Mouse (Mus musculus): ENCODE measurements around the gene Olfr103. TPM values are rescaled to one million over a fixed set of nuclear protein-coding genes. Genes with fewer than 3 reads are reported as not detected.
A peak's percentile ranks its signal among the peaks of the same experiment; 100 is the strongest.

Olfr103 gene
- total RNA-seq (2021): not detected
- long read RNA-seq, experiment 1: 0 reads
- long read RNA-seq, experiment 2: 0 reads

- Histone ChIP-seq H3K27ac (no peak within 1 kb of the TSS), H3K4me3 (no peak within 1 kb of the TSS)
- DNase-seq (ENCODE audit: low spot score in 2 of 2): no peak
- no peak for TF ChIP-seq CTCF (conservative IDR thresholded peaks at IDR 0.05)
Observed at GRCm38 (mm10) chr17:37339598-37339997, at the start of gene Olfr103. Gene Olfr103 (minus strand): TSS chr17:37339698.

- no peak within 1 kb of the TSS for H3K27ac ChIP-seq
- TF ChIP-seq CTCF (conservative IDR thresholded peaks at IDR 0.05): no peak
- H3K4me3 ChIP-seq: no peak within 1 kb of the TSS
- no peak for DNase-seq (ENCODE audit: low spot score in 2 of 2)
Observed at GRCm38 (mm10) chr17:37378733-37379132, 39.2 kb upstream of the Olfr103 start, which contains the start of gene Olfr105-ps. Gene Olfr105-ps (plus strand): TSS chr17:37379033.

GRCm38 (mm10) chr17:37359282-37359681, 19.8 kb upstream of the Olfr103 start, which contains the start of gene Olfr104-ps:
Gene Olfr104-ps (plus strand): TSS chr17:37359582.
- no peak within 1 kb of the TSS for H3K27ac ChIP-seq
- H3K4me3 ChIP-seq: no peak within 1 kb of the TSS
- TF ChIP-seq CTCF (conservative IDR thresholded peaks at IDR 0.05): no peak
- no peak for DNase-seq (ENCODE audit: low spot score in 2 of 2)

- DNase-seq (ENCODE audit: low spot score in 2 of 2): no peak
- Histone ChIP-seq H3K27ac (no peak within 1 kb of the TSS), H3K4me3 (no peak within 1 kb of the TSS)
- TF ChIP-seq CTCF (conservative IDR thresholded peaks at IDR 0.05): no peak
Observed at GRCm38 (mm10) chr17:37316954-37317353, 22.5 kb downstream of the Olfr103 start, which contains the start of gene Olfr102. Gene Olfr102 (minus strand): TSS chr17:37317054.

GRCm38 (mm10) chr17:37310146-37310699, 29.3 kb downstream of the Olfr103 start:
- Histone ChIP-seq H3K4me3 (no peak overlapping the region), H3K27ac (no peak overlapping the region)
- no peak for DNase-seq (ENCODE audit: low spot score in 2 of 2)
- TF ChIP-seq CTCF (conservative IDR thresholded peaks at IDR 0.05): no peak

- peak; percentile 44 for TF ChIP-seq CTCF (conservative IDR thresholded peaks at IDR 0.05)
- no peak overlapping the region for H3K4me3 ChIP-seq
- H3K27ac ChIP-seq: no peak overlapping the region
- DNase-seq (ENCODE audit: low spot score in 2 of 2): no peak
Observed at GRCm38 (mm10) chr17:37308483-37308882, 31.0 kb downstream of the Olfr103 start.

- Histone ChIP-seq H3K4me3 (no peak within 1 kb of the TSS), H3K27ac (no peak within 1 kb of the TSS)
- DNase-seq (ENCODE audit: low spot score in 2 of 2): no peak
- no peak for TF ChIP-seq CTCF (conservative IDR thresholded peaks at IDR 0.05)
Observed at GRCm38 (mm10) chr17:37304213-37304612, 35.3 kb downstream of the Olfr103 start, which contains the start of gene Olfr101. Gene Olfr101 (minus strand): TSS chr17:37304313.

Other genes with a start within 250 kb of the Olfr103 start
- gene Olfr91, start 241.4 kb downstream of the Olfr103 start, total RNA-seq (2021): not detected
- not detected for gene Olfr92, start 219.6 kb downstream of the Olfr103 start, total RNA-seq (2021)
- not detected for gene Olfr93, start 178.2 kb downstream of the Olfr103 start, total RNA-seq (2021)
- not detected for gene Ubd, start 145.8 kb downstream of the Olfr103 start, total RNA-seq (2021)
- gene Olfr94, start 138.7 kb downstream of the Olfr103 start, total RNA-seq (2021): not detected
- not detected for gene Olfr95, start 126.6 kb downstream of the Olfr103 start, total RNA-seq (2021)
- not detected for gene Olfr96, start 119.6 kb downstream of the Olfr103 start, total RNA-seq (2021)
- not detected for gene Olfr97, start 102.4 kb downstream of the Olfr103 start, total RNA-seq (2021)
- gene Olfr98, start 75.9 kb downstream of the Olfr103 start, total RNA-seq (2021): not detected
- 1 to 10 TPM; 2.4 to 3.4 TPM for gene H2-M3, start 69.5 kb downstream of the Olfr103 start, total RNA-seq (2021)
- gene Olfr99, start 56.2 kb downstream of the Olfr103 start, total RNA-seq (2021): not detected
- not detected for gene Olfr101, start 35.4 kb downstream of the Olfr103 start, total RNA-seq (2021)
- not detected for gene Olfr102, start 22.6 kb downstream of the Olfr103 start, total RNA-seq (2021)
- gene Olfr104-ps, start 19.9 kb upstream of the Olfr103 start, total RNA-seq (2021): not detected
- gene Olfr105-ps, start 39.3 kb upstream of the Olfr103 start, total RNA-seq (2021): not detected
- not detected for gene Olfr106-ps, start 50.7 kb upstream of the Olfr103 start, total RNA-seq (2021)
- gene Olfr107, start 59.5 kb upstream of the Olfr103 start, total RNA-seq (2021): not detected
- not detected for gene Olfr108, start 105.8 kb upstream of the Olfr103 start, total RNA-seq (2021)
- gene Olfr109, start 119.2 kb upstream of the Olfr103 start, total RNA-seq (2021): not detected
- gene H2-M2, start 143.9 kb upstream of the Olfr103 start, total RNA-seq (2021): not detected
- not detected for gene Olfr110, start 152.8 kb upstream of the Olfr103 start, total RNA-seq (2021)
- gene Olfr111, start 168.3 kb upstream of the Olfr103 start, total RNA-seq (2021): not detected
- not detected for gene Olfr112, start 229.8 kb upstream of the Olfr103 start, total RNA-seq (2021)
- gene Olfr113, start 238.0 kb upstream of the Olfr103 start, total RNA-seq (2021): not detected

Measured in layer of hippocampus, adult 2 months (tissue).